Mouse (Mus musculus): ENCODE measurements around the gene Neil1.

- TF ChIP-seq CTCF (IDR thresholded peaks at IDR 0.05; ENCODE audit: control insufficient read depth, insufficient read depth, low read length), result no peak
- no peak for TF ChIP-seq POLR2A (IDR thresholded peaks at IDR 0.05; ENCODE audit: borderline replicate concordance, control insufficient read depth, low read depth, low read length)
Observed at GRCm38 (mm10) chr9:57197414-57197813, 49.3 kb upstream of the Neil1 start.

All from bone marrow, adult 2 months (tissue).